Mouse (Mus musculus) heart, postnatal 14 days (tissue): ENCODE data around the gene Tenm2. TPM values are rescaled to one million over a fixed set of nuclear protein-coding genes. Genes with fewer than 3 reads are reported as not detected.

Experiments used
- DNase-seq, 2 experiments: peaks; one replicate each; pipeline ENCODE4 v3.0.0; 2021 to 2022
- intact Hi-C: fragments of 180-260 bp; cut with DNase I; formaldehyde crosslinking; loops from one replicate; pipeline ENCODE4 v1.15.1; 2025
- total RNA-seq, 2 experiments: library from RNA; stranded (reverse); gene quantifications; 2 replicates each; pipeline ENCODE4 v1.2.3; 2021

Tenm2 gene
- total RNA-seq, 2 experiments from 2014 or later, result 0.02 to 0.19 TPM

DNA sequence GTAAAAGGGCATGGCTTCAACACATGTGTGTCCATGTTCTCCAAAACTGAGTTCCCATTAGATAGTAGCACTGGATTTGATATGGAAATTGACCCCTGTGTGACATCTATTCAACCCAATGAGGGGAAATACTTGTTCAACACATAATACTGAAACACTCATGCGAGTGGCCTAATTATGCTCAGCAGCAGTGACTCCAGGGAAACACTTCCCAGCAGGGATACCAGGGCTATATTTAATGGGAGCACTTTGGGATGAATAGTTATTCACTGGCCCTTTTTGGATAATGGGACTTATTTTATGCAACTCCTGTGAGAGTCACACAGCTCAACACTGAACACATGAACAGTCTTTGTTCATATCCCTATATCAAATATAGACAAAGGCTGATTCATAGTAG lies 588.6 kb downstream of the Tenm2 start:
- intact Hi-C loops, result no loop called here
- no peak for DNase-seq

DNA sequence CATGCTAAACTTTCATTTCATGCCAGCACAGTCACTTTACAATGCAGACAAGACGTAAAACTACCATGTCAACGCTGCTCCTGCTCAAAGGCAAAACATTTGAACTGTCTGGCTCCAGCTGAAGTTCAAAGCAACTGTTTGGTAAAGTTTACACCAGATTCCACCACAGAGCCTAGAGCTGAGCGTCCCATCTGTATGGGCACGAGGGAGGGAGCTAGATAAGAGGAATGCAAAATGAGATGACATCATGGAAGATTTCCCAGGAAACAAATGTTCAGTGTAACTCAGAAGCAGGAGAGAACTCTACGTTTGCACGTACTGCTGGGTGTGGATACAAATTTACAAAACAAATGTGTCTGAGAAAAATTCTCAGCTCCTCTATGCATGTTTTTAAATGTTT lies 600.7 kb downstream of the Tenm2 start:
- no peak for DNase-seq
- intact Hi-C loops, result no loop called here

DNA sequence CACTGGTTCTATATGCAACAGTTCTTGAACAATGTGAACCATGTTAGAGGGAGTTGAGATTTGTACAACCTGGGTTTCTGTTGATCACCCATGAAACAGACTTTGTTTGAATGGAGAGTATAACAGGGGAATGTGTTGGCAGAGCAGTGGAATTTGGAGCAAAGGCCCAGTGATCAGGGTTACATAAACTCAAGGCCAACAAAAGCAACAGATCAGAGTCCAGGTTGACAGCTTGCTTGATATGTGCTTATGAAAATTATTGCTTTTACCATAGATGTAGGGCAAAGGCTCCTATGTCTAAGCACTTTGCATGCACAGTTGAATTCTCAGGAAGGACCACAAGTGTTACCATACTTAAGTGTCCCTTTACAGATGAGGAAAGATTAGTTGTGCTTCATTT lies 603.6 kb downstream of the Tenm2 start:
- DNase-seq, result no peak
- intact Hi-C loops, result no loop called here

DNA sequence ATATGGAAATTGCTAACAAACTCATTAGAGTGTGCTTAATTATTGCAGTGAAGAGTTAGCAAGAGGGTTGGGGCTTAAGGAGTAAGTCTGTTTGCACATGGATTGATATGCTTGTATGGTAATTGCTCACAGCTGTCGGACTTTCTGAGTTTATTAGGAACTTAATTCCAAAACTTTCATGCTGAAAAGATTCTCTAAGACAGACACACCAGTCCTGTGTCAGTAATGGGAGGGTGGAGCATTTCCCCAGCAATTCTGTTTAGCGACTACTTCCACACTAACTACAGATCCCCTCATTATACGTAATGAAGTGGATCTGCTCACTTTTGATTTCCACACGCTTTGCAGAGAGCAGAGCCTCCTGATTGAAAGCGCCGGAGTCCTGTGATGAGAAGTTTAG lies 622.0 kb downstream of the Tenm2 start:
- intact Hi-C loops, result no loop called here
- DNase-seq, result no peak

DNA sequence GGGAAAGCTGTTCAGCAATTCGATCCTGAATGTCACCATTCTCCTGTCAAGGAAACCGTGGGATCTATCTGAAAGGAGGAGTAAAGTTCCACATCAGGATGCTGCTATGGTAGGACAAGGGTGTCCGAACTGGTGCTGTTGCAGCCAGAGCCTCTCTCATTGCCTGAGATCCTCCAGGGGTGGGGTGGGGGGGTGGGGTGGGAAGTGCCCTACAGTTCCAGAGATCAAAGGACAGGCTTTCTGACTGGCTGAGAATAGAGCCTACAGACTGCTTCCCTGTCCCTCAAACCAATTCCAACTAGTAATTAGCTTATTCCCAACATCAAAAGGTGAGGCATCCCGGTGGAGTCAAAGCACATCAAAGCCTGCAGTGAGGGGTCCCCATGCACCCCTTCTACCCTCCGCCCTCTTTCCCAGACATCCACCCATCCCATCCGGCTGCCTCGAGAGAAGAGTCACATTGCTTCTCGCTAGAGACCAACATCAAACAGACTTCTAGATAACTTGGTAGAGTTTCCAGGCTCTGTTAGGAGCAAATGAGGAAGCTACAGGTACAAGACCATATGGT lies 630.9 kb downstream of the Tenm2 start:
- intact Hi-C loops, result no loop called here

DNA sequence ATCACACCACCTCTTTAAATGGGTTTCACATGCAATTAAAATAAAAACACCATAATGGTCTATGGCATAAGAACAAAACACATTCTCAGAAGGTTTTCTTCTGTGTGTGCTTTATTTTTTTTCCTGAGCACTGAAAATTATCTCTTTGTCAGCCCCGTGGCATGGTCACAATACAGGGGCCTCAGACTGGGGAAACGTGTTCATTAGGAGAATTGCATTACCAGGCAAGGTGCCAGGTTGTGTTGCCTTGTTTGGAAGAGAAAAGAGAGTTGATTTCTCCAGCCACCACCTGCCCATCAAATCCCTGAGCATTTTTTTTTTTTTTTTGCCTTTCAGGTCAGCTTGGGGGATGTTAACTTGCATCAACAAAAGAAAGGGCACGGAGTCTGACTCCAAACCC lies 631.5 kb downstream of the Tenm2 start:
- intact Hi-C loops, result no loop called here
- no peak for DNase-seq

More for the DNA sequence above, 630.9 kb downstream of the Tenm2 start:
- DNase-seq, result no peak

DNA sequence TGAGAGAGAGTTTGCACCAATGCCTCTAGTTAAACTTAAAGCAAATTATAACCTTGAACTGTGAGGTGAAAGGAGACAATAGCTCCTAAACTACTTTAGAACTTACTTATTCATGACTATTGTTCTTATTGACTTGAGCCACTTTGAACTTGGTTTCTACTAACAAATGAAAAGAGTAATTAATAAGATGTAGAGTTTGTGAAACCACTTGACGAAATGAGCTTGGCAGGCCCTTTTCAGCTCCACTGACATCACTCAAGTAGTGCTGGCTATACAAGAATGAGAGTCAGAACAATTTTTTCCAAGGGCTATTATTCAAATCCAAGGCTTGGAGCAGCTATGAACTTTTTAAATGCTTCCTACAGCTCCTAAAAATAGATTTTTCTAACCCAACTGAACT lies 643.3 kb downstream of the Tenm2 start:
- no peak for DNase-seq
- intact Hi-C loops, result no loop called here

DNA sequence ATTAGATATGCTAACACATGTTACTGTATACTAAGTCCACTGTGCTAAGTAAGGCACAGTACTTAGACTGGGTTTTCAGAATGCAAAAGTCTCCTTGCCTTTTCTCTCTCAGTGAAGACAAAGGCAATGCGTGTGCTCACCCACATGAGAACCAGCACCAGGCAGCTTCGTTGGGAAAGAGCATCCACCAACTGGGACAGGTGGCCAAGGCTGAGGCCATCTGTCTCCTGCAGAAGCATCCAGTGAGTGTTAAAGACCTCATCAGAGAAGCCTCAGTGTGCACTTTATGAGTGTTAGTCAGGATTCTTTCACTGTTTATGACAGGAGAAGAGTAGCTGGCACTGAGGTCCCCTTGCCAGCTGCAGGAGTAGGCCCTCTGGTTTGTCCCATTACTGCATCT lies 669.6 kb downstream of the Tenm2 start:
- DNase-seq, result no peak
- intact Hi-C loops, result no loop called here

DNA sequence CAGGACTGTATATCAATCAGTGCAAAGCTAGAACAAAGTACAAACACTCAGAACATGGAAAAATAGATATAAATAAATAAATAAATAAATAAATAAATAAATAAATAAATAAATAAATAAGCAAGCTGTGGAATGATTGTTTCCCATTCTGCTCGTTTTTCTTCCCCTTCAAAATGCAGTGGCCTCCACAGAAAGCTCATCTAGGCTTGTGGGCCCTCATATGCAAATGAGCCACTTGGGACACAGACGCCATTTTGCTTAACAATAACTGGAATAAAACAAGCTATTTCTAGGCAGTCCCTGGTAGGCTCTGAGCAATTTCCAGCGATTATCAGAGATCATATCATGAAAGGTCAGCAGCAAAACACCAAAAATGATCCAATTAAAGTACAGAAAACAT lies 672.9 kb downstream of the Tenm2 start:
- no peak for DNase-seq
- intact Hi-C loops, result no loop called here

DNA sequence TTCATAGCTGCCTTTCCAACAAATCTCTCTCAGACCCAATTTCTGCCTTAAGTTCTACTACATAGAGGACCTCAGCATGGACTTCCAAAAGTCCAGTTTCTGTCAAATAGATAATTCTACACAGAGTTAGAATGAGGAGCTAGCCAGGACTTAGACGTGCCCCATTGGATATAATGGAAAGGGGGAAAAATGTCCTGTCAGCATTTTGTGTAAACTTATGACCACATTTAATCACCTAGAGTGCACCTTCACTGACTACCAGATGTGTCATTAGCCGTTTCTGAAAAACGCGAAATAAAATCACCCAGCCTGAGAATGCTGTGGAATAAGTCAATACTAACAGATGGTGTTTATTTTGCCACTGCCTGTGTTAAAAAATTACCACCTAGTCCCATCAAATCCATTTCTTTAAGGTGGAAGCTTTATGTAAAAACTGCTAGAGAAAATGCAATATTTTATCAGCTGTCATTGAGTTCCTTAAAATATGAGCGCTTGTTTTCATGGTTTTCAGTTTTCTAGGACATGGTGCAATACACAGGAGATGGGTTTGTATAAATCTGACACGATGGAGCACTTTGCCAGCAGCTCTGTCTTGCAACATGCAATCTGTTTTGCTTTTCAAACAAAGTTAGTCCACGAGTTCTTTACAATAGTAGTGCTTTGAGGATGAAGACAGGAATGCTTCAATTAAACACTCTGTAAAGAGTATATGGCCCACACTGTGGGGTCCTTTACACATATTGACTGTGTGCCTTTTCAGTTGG lies 674.8 kb downstream of the Tenm2 start:
- DNase-seq, result no peak
- intact Hi-C loops, result no loop called here

DNA sequence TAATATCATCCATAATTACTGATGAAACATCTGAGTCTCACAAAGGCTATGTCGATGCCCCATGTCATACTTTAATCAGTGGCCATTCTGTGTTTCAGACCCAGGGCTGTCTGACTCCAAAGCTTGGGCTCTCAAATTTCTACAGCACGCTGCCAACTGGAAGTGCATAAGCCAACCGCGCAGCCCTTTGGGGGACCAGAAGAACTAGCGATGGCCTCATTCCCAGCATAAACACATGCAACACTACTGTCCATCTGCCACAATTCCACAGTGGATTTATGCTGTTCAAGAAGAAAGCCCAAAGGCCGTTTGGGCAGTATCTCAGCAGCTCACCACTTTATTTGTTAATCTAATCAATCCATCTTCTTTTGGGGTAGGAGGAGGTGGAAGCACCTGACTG lies 678.4 kb downstream of the Tenm2 start:
- no peak for DNase-seq
- intact Hi-C loops, result no loop called here

DNA sequence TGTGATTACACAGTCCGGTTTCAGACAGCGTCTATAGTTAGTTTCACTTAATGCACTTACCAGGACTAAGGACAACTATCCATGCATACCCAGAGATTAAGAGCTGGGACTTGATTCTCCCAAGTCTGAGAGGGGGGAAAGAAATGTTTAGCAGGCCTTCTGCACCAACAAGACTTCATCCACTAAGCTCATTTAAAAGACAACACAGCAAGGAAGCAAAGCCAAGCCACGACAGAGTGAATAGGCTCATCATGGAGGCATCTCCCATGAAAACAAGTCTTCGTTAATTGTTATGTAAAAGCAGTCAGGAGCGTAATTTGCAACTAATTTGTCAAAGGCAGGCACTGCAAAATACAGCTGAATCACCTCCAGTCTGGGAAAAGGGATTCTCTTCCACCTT lies 682.5 kb downstream of the Tenm2 start:
- no peak for DNase-seq
- intact Hi-C loops, result no loop called here

DNA sequence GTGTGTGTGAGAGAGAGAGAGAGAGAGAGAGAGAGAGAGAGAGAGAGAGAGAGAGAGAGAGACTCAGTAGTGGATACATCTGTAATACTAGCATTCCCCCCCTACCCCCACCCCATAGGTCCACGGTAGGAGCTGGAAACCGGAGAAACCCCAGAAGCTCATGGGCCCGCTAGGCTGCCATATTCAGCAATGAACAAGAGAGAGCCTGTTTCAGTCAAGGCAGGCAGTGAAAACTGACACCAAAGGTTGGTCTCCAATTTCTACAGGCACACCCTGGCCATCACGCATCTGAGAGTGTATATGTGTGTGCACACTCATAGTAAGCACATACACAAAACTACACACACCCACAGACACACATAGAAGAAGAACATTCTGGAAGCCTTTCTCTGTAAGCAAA lies 685.1 kb downstream of the Tenm2 start:
- intact Hi-C loops, result no loop called here
- DNase-seq, result no peak

DNA sequence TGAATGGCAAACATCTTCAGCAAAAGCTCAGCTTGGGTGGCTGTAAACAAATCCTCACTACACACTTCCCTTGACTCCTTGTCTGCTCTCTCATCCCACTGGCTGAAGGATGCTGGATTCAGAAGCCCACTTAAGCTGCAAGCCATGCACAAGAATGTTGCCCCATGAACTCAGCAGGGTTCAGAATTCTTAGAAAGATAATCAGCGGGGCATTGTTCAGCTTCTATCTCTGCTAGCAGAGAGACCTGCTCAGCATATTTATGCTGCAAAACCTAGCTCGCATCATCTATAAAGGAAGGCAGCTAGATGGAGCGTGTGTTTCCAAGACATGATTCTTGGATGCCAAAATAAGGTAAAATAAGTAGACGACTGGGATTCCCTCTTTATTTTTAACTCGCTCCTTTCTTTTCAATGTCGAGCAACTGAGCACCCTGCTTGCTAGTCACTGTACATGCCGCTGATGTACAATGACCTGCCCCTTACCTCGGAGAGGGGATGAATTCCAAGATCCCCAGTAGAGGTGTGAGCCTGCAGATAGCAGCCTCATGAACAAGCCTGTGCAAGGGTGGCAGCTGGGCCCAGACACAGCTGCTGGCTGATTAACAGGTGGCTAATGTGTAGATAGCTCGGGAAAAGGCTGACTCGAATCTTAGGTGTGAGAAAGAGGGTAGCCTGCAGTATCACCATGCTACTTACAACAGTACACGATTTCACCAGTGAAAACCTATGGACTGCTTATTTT lies 686.2 kb downstream of the Tenm2 start:
- no peak for DNase-seq
- intact Hi-C loops, result no loop called here

DNA sequence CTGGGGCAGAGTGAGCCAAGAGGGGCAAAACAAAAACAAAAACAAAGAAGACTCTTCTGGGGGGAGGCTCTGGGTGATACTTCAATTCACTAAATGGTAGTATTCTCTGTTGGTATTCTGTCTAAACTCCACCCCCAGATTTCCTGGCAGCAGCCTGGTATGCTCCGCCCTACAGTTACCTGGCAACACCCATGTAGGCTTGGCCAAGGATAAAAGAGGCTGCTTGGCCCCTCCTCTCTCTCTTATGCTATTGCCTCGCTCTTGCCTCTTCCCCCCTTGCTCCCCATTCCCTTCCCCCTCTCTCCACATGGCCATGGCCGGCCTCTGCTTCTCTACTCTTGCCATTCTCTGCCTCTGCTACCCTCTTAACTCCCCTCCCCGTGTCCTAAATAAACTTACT lies 687.6 kb downstream of the Tenm2 start:
- no peak for DNase-seq
- intact Hi-C loops, result no loop called here

DNA sequence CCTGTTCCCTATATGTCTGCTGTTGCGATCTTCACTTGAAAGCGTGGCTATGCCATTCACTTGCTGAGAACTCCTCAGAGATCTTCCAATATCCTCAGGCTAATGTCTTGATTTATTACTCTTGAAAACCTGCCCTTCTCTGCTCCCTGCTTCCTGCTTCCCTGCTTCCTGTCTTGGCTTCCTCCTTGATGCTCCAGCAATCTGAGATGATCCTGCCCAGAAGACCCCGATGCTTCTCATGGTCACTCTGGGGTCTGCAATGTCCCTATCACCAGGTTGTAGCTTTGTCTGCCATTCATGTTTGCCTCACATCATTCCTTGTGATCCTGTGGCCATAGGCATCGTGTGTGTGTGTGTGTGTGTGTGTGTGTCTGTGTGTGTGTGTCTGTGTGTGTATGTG lies 697.6 kb downstream of the Tenm2 start:
- DNase-seq, result no peak
- intact Hi-C loops, result no loop called here

DNA sequence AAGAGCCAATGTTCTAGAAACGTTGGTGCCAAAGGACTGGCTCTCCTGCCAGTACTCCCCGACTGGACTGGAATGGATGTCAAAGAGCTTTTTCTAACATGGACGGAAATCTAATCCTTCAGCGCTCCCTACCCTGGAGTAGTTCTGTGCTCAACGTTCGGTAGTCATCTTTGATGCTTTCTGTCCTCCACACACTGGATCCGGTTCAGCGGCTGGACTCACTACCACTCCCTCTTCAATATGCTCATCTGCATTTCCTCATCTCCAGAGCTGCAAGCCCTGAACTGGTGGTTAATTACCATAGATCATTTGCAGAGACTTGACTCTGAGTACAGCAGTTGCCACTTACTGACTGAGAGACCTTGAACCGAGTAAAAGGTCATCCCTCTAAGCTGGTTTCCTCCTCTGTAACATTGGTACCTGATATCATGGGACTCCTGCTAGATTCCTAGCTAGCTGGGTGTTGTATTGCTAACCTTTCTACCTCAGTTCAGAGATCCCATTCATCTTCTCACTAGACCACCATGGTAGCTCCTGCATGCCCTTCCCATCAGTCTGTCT lies 698.1 kb downstream of the Tenm2 start:
- DNase-seq, result no peak
- intact Hi-C loops, result no loop called here

DNA sequence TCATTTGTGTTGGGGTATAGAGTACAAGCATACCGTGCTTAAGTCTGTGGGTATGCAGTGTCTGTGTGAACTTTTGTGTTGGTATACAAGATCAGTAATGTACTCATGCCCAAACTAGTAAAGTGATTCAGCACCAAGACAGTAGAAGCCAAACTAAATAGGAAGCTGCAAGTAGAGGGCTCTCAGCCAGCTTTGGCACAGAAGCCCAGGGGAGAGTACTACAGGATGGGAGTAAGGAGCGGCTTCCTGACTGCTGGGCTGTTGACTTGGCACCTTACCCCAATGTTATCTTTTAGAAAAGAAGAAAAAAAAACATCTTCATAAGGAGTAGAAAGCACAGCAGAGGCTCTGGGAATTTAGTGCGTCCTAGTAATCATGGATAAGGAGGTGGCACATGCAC lies 700.2 kb downstream of the Tenm2 start:
- intact Hi-C loops, result no loop called here
- peak in 1 of 2 experiments; percentile 37 for DNase-seq

DNA sequence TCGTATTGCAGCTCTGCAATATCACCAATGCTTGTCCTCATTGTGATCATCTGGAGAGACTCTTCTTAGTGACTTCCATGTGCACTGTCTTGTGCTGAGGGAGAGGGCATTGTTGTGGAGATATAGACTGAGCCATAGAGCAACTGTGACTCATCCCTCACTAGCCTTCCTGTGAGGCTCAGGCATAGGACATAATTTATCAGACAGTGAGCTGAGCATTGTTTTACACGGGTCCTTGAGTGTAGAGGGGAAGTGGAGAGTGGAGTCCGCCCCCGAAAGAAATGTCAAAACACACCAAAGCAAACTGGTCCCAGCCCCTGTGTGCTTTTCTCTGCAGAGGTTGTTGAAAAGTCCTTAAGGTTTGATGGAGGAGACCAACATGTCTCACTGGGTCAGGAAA lies 704.1 kb downstream of the Tenm2 start:
- no peak for DNase-seq
- intact Hi-C loops, result no loop called here

DNA sequence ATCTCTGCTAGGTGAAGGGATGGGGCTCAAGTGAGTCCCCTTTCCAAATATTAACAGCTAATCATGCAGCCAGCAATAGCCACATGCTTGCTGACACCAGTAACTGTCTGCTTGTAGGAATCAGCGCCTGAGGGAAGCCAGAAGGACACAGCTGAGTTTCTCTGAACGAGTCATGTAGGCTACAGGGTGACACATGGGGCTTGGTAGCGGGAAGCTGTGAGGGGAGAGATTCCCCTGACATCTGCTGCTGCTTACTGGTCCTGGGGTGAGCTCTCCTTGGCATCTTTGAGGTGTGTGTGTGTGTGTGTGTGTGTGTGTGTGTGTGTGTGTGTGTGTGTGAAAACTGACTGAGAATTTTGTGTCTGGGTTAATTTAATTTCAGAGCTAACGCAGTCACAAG lies 708.3 kb downstream of the Tenm2 start:
- no peak for DNase-seq
- intact Hi-C loops, result loop anchor here (2.0 kb wide), 1 partner anchor 307 kb away; no protein-coding TSS in a partner anchor

DNA sequence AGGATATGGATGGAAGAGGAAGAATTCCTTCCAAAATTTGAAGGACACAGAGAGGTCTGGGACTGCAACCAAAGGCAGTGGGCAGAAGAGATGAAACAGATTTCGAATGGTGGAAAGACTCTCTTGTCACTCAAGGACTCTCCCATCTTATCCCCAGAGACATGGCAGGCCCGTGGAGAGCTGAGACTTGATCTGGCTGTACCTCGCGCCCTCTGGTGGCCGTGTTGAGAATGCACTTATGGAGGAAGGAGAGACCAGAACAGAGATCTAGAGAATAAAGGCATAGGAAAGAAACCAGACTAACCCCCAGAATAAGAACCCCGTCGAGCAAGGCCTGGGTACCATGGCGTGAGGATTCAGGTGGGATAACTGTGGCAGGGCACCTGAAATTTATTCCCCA lies 709.4 kb downstream of the Tenm2 start:
- intact Hi-C loops, result loop anchor here (1.0 to 2.0 kb wide), 2 partner anchors 306 to 481 kb away; no protein-coding TSS in a partner anchor
- peak; percentile 72 to 81 for DNase-seq
